Mouse (Mus musculus) frontal cortex, adult (tissue): Measurements from ENCODE around the gene Tuft1.
"Not testable (repeated sequence)": the region's sequence is repeated elsewhere in the genome, so short reads cannot be mapped to it uniquely, and the experiment has no call there.

ENCODE experiments used
- ATAC-seq: cut with Nextera tagmentation; 2 replicates; pipeline ENCODE4 v1.9.2; 2017; ENCODE audit warnings: mild to moderate bottlenecking, moderate library complexity, mixed read lengths; ENCODE audit not compliant: low TSS enrichment

The Tuft1 gene

DNA sequence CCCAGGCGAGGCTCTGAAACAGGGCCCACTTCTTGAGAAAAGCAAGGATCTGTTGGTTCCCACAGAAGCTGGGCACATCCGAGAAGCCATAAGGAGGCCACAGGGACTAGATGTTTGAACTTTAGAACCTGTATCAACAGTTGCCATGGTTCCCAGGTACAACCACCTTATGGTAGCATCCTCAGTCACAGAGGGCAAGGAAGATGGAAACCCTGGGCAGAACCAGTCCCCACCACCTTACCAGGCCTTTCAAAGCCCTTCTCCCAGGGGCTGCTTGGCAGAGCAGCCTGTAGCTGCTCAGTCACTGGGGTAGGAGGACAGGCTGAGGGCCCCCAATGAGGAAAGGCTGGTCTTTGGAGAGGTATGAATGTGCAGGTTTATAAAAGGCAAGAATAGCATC, 2.2 kb upstream of the Tuft1 start:
- not testable (repeated sequence) for ATAC-seq

DNA sequence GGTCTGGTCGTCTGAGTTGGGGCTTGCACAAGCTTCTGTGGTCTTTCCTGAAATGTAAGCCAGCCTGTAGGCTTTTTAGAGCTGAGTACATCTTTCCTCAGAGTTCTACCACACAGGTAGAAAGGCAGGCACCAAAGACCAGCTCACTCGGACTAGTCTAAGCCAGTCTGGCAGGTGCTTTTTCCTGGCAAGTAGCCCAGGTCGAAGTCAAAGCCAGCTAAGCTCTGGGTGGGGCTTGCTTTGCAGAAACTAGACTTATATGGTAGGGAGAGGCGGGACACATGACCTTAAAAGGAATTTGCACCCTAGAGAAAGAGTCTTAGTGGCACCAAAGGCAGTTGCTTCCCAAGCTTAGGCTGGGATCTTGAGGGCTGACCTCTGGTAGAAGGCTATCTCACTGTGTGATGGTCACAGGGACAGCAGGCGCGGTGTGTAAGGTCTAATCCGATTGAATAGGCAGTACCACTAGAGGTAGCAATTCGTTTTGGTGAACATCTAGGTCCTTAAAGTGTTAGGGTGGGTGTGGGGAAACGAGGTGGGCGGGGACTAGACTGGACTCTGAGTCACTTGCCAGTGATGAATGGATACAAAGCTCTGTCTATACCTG, 573 bp upstream of the Tuft1 start:
- peak; percentile 41 for ATAC-seq

DNA sequence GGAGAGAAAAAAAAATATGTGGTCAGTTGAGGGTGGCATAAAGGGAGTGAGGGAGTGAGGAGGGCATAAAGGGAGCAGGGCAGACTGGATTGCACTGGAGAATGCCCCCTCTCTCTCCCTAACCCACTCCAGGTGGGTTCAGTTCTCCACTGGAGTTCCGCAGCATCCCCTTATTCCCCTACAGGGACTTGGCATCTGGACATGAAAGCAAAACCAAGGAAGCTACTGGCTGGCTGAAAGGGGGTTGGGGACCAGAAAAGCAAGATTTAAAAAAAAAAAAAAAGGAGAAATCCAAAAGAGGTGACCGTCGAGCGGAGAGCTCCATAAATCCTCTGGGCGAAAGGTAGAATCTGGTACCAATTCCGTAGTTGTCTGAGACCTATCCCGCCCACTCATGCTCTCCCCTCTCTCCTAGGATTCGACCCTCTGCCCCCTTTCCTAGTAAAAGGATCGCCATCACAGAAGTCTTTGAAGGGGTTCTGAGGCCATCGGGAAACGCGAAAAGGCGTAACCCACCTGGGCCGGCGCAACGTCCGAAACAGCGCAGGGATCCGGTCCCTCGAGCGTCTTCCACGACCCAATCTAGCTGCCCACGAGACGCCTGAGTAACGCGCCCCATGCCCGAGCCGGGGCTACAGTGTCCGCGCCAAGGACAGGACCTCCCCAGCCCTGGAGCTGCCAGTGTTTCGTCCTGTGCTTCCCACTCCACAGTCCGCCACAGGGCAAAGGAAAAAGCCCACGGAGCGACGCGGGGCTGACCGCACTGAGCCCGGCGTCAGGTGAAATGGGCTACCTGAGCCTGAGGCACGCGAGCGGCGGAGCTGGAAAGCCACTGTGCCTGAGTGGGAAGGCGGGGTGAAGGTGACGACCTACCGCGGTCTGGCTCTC, 576 bp downstream of the Tuft1 start:
- ATAC-seq = not testable (repeated sequence)

DNA sequence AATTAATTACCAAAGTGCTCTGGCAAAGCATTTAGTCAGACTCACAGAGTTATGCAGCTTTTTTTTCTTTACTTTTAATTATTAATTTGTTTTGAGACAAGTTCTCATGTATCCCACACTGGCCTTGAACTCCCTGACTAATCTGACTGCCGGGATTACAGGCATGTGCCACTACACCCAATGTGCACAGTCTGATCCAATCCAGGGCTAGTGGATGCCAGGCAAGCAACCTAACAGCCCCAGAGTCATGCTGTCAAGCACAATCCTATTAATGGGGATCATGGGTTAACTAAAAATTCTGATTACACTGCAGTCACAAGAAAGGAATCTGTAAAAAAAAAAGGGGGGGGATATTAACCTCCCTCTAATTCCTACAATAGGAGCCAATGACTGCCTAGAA, 4.7 kb downstream of the Tuft1 start:
- not testable (repeated sequence) for ATAC-seq

DNA sequence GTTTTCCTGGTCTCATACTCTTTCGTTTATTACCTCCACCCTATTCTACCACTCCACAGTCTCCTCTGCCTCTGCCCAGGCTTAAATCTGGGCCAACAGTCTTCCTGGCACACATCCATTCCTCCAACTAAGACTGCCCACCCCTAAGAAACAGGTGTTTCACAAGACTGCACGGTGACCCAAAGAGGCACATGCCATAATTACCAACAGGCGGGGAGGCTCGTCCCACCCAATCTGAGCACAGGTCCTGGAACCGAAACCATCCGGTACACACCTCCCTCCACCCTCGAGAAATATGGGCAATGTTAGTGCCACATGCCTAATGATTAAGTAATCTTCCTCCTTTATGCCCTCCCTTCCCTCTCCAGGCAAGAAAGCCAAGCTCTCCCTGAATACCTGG, 8.3 kb downstream of the Tuft1 start:
- ATAC-seq = no peak

DNA sequence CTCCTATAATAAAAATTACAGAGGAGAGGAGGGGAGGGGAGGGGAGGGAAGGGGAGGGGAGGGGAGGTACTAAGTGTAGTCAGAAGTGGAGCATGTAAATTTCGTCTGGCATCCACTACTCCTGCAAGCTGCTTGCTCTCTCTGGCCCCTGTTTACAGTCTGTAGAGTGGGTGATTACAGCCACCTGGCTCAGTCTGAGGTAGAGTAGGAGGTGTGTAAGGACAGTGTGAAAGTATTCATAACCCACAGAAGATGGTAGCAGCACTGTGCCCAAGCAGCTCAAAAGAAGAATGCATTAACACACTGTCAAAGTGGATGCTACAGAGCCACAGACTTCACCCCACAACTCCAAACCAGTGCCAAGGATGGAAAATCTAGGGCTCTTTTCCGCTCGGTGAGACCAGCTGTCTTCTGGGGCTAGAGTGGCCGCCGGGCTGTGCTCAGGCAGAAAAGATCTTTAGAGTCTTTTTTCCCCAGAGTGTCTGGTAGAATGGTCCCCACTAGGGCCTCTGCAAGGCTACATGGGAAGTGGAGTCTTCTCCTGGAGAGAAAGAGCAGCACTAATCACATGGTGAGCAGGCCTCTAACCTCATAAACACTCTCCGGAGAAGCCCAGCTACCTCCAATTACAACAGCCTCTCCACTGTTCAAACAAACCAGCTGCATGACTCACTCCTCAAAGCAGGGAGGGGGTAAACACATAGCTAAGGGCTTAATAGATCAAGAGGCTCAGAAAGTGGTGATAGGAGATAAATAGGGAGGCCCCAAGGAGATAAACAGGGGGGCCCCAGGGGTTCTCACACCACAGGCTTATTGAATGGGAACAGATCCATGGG, 9.7 kb downstream of the Tuft1 start:
- ATAC-seq = peak; percentile 84

DNA sequence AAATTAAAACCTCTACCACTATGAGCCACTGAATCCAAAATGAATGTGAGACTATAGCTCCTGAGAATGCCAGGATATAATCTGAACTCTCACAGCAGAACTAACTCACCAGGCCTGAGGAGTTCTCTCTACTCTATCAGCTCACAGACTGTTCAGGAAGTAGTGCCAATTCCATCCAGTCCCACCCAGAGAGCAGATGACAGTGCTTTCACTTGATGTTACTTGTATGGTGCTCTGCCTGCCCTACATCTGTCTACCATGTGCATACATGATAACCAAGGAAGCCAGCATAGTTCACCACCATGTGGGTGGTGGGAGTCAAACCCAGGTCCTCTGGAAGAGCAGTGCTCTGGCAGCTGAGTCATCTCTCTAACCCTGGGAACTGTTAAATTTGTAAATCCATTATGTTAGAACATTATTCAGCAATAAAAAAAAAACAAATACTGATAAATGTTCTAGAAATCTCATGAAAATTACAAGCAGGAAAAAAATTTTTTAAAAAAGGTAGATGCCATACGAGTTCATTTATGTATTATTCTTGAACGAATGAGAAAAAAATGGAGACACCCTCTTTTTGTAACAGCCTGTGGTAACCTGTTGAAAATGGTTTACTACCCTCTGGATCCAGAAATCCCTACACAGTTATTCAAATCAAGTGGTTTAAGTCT, 16.0 kb downstream of the Tuft1 start, which contains the start of gene Gm10972:
Gm10972 (plus strand) TSS at position 618 of the 668 bp plus-strand sequence.
- ATAC-seq = not testable (repeated sequence)

DNA sequence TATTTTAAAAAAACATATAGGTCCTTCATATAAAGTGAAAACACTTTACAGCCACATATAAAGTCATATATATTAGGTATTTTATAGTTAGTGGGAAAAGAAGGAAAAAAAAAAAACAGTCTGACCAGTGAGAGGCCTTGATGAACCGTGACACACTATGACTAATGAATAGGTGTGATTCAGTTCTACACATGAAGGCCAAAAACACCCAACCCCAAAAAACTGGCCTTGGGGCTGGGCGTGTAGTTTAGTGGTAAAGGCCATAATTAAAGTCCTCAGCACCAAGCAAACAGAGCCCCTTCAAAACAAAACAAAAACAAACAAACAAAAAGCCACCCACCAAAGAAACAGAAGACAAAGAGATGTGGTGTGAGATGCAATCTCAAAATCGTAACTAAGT, 28.8 kb downstream of the Tuft1 start:
- ATAC-seq = no peak

DNA sequence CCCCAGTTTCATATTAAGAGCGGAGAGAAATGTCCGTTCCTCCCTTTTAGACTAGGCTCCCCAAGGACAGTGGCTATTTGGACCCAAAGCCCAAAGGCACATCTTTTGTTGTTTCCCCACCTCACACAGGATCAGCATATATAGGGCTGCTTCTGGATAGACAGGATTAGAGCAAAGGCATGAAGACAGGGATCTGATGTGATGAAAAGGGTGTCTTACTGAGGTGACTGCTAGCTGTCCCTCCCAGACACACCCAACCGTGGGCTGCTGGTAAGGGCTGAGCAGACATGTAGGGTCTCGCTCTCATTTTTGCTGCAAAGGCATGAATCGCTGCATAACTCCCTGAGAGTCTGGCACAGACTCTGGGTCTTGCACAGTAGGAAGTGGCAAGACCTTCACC, 30.0 kb downstream of the Tuft1 start:
- no peak for ATAC-seq

DNA sequence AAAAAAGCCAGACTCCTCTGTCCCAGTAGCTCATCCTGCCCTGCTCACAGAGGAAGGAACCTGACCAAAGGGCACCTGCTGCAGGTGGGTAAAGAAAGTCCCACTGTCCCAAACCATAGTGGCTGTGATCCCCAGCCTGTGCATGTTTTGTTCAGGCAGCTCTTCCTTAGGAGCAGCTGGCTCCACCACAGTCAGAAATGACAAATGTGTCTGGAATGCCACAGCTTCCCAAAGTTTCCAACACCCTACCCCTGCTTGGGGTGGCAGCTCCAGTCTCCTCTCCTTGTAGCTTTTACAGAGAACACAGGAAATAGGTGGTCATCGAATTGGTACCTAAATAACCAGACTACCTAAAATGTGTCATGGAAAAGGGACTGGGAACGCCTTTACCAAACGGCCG, 34.4 kb downstream of the Tuft1 start:
- no peak for ATAC-seq

DNA sequence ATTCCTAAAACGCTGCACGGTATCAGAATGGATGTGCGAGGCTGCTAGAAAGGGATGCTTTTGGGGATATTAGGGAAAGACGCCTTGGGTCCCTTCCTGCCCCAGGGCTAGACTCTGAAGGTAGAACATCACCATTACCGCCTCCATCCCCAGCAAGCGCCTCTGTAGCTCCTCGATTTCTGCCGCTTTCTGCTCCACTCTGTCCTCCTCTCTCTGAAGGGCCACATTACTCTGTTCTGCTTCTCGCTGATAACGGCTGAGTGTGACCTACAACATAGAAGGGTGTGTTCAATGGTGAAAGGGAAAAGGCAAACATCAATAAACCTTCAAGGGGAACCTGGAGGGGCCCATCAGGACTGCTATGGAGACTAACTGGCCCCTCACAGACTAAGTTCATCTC, 36.1 kb downstream of the Tuft1 start:
- ATAC-seq = no peak

DNA sequence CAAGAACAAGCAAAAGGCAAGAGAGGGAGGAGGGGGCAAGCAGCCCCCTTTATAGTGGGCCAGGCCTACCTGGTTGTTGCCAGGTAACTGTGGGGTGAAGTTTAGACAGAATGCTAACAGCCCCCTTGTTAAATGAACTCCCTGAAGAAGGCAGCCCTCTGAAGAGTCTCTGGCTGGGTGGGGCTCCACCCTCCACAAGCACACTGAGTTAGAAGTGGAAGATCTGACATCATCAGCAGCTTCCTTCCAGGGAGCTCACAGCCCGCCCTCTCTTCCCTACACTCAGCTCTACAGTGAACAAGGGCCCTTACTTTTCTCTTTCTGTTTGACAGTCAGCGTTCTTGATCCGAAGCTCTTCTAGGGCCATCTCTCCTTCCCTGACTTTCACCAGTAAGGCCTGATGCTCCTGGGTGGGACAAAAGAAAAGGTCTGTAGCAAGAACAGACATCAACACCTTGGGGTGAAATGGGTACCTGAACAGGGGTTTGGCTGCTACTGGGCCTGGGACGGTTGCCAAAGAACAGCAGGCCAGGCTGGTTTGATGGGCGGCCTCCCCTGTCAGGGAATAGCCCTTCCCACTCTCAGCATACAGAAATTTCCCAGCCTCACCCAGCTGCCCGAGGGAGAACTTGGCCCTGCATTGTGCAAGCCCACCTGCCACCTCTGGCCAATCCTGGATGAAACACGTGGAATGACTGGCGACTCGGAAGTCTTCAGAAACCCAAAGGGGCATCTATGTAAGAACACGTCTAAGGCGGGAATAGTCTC, 36.7 kb downstream of the Tuft1 start:
- ATAC-seq = no peak

DNA sequence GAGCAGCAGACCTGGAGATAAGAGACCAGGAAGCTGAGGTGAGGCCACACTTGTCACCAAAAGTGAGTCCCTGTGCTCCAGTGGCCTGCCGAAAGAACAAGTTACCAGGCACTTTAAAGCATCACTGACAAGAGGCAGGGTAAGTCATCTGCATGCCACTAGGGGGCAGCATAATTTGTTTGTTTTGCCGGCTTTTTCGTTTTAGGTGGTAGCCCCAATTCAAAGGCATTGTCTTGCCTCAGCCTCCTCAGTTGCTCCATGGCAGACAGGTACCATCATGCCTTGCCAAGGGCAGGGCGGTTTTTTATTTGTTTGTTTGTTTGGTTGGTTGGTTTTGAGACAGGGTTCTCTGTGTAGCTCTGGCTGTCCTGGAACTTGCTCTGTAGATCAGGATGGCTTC, 42.0 kb downstream of the Tuft1 start:
- peak; percentile 55; the same call in 1 of the 2 replicates for ATAC-seq

DNA sequence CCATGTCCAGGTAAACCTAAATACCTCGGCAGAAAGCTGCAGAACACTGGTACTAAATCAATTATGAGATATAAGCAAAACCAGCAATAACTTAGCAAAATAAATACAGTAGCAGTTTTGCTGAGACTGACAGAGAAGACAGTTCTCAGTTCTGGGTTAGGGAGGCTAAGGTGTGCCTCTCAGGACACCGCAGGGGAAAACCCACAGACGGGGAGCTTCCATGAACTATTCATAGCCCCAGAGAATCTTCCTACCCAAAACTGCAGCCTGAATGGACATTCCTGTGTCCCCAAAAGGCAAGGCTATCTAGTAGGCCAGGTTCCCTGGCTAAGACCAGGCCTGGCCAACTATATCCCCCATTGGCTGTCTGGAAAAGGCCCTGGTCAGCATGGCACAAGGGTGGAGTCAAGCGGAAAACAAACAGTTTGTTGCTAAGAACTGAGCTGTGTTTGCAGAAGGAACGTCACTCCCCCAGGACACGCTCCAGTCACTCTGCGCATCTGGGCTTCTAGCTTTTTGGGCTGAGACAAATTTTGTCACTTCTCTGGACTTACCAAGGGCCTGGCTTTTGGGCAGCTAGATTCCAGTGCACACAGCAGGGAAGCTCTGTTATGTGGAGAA, 45.3 kb downstream of the Tuft1 start:
- no peak for ATAC-seq

DNA sequence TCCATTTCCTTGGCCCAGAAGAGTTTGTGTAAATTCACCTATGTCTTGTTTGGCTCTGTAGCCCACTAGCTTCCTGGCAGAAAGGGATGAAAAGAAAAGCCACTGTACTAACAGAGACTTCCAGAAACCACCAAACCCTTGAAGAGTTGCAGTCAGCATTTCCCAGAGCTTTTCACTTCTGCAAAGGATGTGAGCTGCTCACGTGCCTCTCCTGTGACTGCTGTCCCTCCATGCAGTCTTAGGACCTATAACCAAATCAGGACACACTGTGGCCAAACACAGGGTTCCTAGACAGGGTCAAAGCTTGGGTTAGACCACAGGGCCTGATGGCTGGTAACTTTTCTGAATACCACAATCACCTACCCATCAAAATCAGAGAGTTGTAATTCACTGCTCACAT, 46.4 kb downstream of the Tuft1 start:
- no peak for ATAC-seq

DNA sequence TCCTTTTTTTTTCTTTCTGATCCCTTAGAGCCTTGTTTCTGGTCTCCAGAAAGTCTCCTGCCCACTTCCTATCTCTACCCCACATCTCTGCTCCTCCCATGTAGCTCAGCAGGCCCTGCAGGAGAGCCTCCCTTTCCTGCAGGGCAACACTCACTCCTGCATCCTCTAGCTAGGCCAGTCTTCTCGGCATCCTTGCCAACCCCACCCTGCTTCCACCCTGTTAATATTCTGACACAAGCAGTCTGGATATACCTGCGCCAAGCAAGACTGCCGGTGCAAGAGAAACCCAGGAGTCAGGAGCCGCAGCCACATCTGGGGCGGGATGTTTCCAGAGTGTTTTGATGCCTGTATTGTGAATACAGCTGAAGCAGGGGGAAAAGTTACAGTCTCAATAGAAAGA, 46.8 kb downstream of the Tuft1 start:
- ATAC-seq = 0 out of 2 replicates have a peak, but pooled peaks have one; percentile 7

DNA sequence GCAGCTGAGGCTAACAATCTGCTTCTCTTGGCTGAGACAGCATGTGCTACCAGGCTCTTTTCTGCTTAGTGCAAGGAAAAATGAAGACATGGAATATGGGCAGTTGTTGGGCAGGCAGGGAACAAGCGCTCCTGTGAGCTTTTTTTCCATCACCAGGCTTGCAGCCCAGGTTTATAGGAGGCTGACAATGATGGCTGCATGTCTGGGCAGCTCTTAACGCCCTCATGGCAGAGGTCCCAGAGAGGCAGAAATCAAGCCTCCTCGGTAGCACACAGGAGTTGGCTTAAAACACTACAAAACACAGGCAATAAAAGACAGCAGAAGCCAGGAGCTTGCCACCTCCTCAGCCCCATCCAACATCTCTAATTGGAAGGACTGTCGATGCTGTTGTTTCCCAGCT, 47.3 kb downstream of the Tuft1 start:
- peak; percentile 84 for ATAC-seq

DNA sequence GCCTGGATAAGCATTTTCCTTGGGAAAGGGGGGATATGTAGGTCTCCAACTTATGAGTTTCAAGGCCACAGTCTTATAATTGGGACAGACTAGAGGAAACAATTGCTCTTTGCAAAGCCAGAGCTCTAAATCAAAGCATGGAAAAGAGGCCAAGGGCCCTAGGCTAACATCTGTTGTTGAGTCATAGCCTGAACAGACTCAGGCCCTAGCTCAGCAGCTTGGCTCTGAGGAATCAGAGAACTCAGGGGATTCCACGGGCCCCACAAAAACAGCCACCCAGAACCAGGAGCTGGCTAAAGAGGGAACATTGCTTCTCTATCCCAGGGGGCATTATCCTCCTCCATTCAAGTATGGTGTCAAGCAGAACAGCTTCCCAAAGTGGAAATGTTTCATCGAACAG, 48.1 kb downstream of the Tuft1 start:
- ATAC-seq = peak; percentile 42

DNA sequence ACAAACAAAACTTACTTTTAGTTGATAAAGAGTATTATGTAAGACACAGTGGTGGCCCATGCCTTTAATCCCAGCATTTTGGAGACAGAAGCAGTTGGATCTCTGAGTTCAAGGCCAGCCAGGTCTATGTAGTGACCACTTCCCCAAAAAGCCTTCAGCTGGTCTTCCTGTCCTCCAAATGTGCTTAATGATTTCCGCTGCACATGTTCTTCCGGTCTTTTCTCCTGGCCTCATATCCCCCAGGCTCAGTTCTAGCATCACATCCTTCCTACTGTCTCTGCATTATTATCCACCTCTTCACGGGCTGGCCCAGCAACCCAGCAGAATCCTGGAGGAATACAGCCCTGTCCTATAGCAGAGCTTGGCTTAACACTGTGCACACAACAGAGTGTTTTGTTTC, 49.1 kb downstream of the Tuft1 start:
- ATAC-seq = no peak

DNA sequence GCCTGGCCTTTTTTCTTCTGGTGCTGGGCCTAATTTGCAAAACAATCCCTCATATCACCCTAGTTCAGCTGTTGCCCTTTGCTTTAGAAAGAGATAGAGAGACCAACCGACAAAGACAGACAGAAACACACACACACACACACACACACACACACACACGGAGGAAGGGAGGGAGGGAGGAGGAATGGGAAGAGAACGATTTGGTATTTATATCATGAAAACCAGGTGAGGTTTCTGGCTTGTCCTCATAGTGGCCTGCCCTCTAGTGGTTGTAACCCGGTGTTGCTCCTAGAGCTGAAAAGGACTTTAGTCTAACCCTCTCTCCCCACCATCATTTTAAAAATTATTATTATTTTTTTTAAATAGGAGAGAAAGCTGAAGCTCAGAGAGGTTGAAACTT, 56.7 kb downstream of the Tuft1 start:
- ATAC-seq = peak; percentile 85
